Mouse (Mus musculus) midbrain, embryonic 11.5 days (tissue): ENCODE results near the gene Chmp1a. TPM values are rescaled to one million over a fixed set of nuclear protein-coding genes. Genes with fewer than 3 reads are reported as not detected.
"Not testable (repeated sequence)": the region's sequence is repeated elsewhere in the genome, so short reads cannot be mapped to it uniquely, and the experiment has no call there.

Experiments
- ATAC-seq: fragments of 200-750 bp; cut with Nextera tagmentation; 2 replicates; pipeline ENCODE4 v1.8.0; 2017; ENCODE audit warnings: moderate TSS enrichment, moderate library complexity; ENCODE audit not compliant: low FRiP score
- DNase-seq: peaks from one replicate; pipeline ENCODE4 v3.0.0; 2015; ENCODE audit warnings: low spot score; ENCODE audit errors: missing footprints
- H3K27ac ChIP-seq: fragments of 300-500 bp; sonication (generic); 2 replicates; pipeline ENCODE4 v1.5.1; 2014; ENCODE audit warnings: low read depth, low read length
- H3K27me3 ChIP-seq: fragments of 300-500 bp; sonication (generic); 2 replicates; pipeline ENCODE4 v1.6.1; 2014; ENCODE audit warnings: mild to moderate bottlenecking, low read length, moderate library complexity, mixed read lengths; ENCODE audit not compliant: control insufficient read depth, insufficient read depth
- H3K36me3 ChIP-seq: fragments of 300-500 bp; sonication (generic); 2 replicates; pipeline ENCODE4 v1.6.1; 2014; ENCODE audit warnings: mild to moderate bottlenecking, low read length, moderate library complexity, mixed read lengths; ENCODE audit not compliant: control insufficient read depth, insufficient read depth
- H3K4me1 ChIP-seq: fragments of 300-500 bp; sonication (generic); 2 replicates; pipeline ENCODE4 v1.6.1; 2014; ENCODE audit warnings: low read length; ENCODE audit not compliant: control insufficient read depth, insufficient read depth
- H3K4me2 ChIP-seq: fragments of 300-500 bp; sonication (generic); 2 replicates; pipeline ENCODE4 v1.6.1; 2014; ENCODE audit warnings: mild to moderate bottlenecking, moderate library complexity
- H3K4me3 ChIP-seq: fragments of 300-500 bp; sonication (generic); 2 replicates; pipeline ENCODE4 v1.5.1; 2014; ENCODE audit warnings: low read depth, low read length
- H3K9ac ChIP-seq: fragments of 300-500 bp; sonication (generic); 2 replicates; pipeline ENCODE4 v1.6.1; 2014; ENCODE audit warnings: low read length
- H3K9me3 ChIP-seq: fragments of 300-500 bp; sonication (generic); 2 replicates; pipeline ENCODE4 v1.6.1; 2016; ENCODE audit warnings: low read length; ENCODE audit not compliant: control insufficient read depth
- WGBS: fragments of 180-500 bp; shearing (Covaris S2); extraction: QIAGEN DNeasy Blood & Tissue Kit; methylation state at CpG from one replicate; pipeline ENCODE4 v1.1.7; 2014; 5-methylcytosine and 5-hydroxymethylcytosine counted together
- polyA plus RNA-seq: library from polyadenylated mRNA; unstranded; fragments of >200 nt; fragmentation: Nextera tagmentation; extraction: Ambion mirVana; gene quantifications from 2 replicates; pipeline ENCODE4 v1.2.1, GENCODE M21; 2014

Gene Chmp1a
- polyA plus RNA-seq, 1 experiment from 2014 or later = 104 TPM

DNA sequence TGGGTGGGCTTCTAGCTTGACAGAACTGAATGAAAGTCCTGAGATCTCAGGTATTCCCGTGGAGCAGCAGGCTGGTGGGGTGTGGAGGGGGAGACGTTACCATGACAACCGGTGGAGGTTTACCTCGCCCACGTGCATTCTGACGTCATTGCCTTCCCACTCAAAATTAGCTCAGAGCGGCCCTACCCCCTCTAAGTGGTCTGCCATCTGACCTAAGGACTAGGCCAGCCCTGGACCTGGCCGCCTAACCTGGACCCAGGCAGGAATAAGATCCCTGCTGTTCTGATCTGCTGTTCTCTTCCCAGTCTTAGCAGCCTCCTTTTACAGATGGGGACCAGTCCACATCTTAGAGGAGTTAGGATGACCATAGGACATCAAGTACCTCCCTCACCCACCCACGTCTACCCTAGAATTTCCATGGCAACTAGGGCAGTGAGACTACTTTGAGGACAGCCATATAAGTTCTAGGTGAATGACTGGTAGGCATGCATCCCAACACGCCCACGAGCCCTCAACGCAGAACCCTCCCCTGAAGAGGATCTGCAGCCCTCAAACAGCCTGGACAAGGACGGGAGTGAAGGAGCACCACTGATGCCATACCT lies 22.5 kb upstream of the Chmp1a start:
- H3K4me2 ChIP-seq = peak overlapping the region; percentile 79
- peak; percentile 10; the same call in 1 of the 2 replicates for ATAC-seq
- H3K4me3 ChIP-seq = peak overlapping the region; percentile 44
- DNase-seq = no peak
- peak overlapping the region; percentile 58 for H3K9ac ChIP-seq
- H3K36me3 ChIP-seq = no peaks in the 10 kb centered on the region
- no peaks in the 10 kb centered on the region for H3K9me3 ChIP-seq
- peaks cover 13% of the 10 kb centered on the region; the same call in 1 of the 2 replicates for H3K27me3 ChIP-seq
- 34% methylated on average over 13 of the region's 13 CpGs for WGBS
- H3K27ac ChIP-seq = no peak overlapping the region
- H3K4me1 ChIP-seq = peaks cover 7% of the 10 kb centered on the region

GRCm38 (mm10) chr8:123233760-123234159 lies 21.2 kb upstream of the Chmp1a start:
- H3K4me3 ChIP-seq = no peak overlapping the region
- H3K36me3 ChIP-seq = no peaks in the 10 kb centered on the region
- no peaks in the 10 kb centered on the region for H3K9me3 ChIP-seq
- 81% methylated on average over 11 of the region's 11 CpGs for WGBS
- peaks cover 7% of the 10 kb centered on the region for H3K4me1 ChIP-seq
- ATAC-seq (no peak), DNase-seq (no peak)
- H3K27me3 ChIP-seq = peaks cover 13% of the 10 kb centered on the region; the same call in 1 of the 2 replicates
- H3K9ac ChIP-seq = no peak overlapping the region
- no peak overlapping the region for H3K27ac ChIP-seq
- no peak overlapping the region for H3K4me2 ChIP-seq

GRCm38 (mm10) chr8:123233300-123233699 lies 20.7 kb upstream of the Chmp1a start:
- 64% methylated on average over 13 of the region's 13 CpGs for WGBS
- peaks cover 7% of the 10 kb centered on the region for H3K4me1 ChIP-seq
- no peak overlapping the region for H3K27ac ChIP-seq
- H3K9me3 ChIP-seq = no peaks in the 10 kb centered on the region
- no peak overlapping the region for H3K4me3 ChIP-seq
- no peak overlapping the region for H3K4me2 ChIP-seq
- H3K9ac ChIP-seq = no peak overlapping the region
- no peaks in the 10 kb centered on the region for H3K36me3 ChIP-seq
- ATAC-seq = no peak
- DNase-seq = no peak
- peaks cover 13% of the 10 kb centered on the region; the same call in 1 of the 2 replicates for H3K27me3 ChIP-seq

DNA sequence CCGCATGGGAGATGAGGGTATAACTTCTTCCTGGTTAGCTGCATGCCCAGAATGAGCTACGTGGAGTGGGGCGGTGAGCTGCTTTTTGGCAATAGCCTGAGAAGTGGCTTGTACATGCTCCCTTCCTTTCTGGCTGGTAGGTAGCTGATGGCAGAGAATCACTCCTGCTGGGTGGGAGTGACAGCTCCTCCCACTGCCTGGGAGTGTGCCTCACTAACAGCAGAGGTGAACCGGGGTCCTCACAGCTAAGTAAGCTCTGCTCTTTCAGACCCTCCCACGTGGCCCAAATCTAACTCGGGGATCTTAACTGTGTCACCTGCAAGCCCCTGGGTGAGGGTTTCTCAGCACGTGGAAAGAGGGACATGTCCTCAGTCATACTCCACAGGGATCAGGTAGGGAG lies 20.0 kb upstream of the Chmp1a start:
- peaks cover 7% of the 10 kb centered on the region for H3K4me1 ChIP-seq
- H3K27me3 ChIP-seq = peaks cover 13% of the 10 kb centered on the region; the same call in 1 of the 2 replicates
- no peaks in the 10 kb centered on the region for H3K36me3 ChIP-seq
- no peak for DNase-seq
- no peaks in the 10 kb centered on the region for H3K9me3 ChIP-seq
- H3K4me3 ChIP-seq = no peak overlapping the region
- no peak for ATAC-seq
- 32% methylated on average over 7 of the region's 7 CpGs for WGBS
- H3K4me2 ChIP-seq = no peak overlapping the region
- H3K9ac ChIP-seq = no peak overlapping the region
- no peak overlapping the region for H3K27ac ChIP-seq

DNA sequence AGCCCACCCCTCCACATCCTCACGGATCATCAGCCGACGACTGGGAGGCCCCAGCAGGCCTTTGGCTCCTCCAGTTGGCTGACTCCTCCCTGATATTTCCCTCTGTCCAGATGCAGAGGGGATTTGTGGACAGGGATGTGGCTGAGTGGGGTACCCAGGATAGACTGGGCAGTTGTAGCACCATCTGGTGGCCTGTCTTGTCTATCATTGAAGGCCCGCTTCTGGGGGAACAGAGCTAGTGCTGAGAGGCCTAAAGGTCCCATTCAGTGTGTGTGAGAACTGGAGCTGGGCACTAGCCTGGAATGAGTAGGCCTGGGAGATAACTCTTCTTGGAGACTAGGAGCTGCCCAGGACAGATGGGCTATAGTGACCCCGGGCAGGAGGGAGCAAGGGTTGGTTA lies 19.2 kb upstream of the Chmp1a start:
- no peak overlapping the region for H3K4me2 ChIP-seq
- H3K9ac ChIP-seq = no peak overlapping the region
- ATAC-seq (no peak), DNase-seq (no peak)
- 65% methylated on average over 5 of the region's 5 CpGs for WGBS
- no peaks in the 10 kb centered on the region for H3K9me3 ChIP-seq
- H3K27me3 ChIP-seq = peaks cover 13% of the 10 kb centered on the region; the same call in 1 of the 2 replicates
- no peaks in the 10 kb centered on the region; the same call in 1 of the 2 replicates for H3K36me3 ChIP-seq
- no peak overlapping the region for H3K27ac ChIP-seq
- no peak overlapping the region for H3K4me3 ChIP-seq
- H3K4me1 ChIP-seq = peaks cover 7% of the 10 kb centered on the region

DNA sequence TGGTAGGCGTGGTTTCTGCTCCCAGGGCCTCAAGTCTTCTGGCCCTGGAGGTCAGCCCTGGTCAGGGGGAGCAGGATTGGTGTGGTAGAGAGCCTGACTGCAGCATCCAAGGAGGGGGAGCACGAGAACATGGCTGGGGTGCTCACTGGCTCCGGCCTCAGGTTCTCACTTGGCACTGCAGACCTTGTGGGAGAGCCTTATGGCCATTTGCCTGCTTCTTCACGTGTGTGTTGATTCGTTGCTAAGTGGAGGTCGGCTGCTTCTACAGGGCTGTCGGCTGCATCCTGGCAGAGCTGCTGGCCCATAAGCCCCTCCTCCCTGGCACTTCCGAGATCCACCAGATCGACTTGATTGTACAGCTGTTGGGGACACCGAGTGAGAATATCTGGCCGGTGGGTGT lies 17.8 kb upstream of the Chmp1a start:
- WGBS = 87% methylated on average over 11 of the region's 11 CpGs

GRCm38 (mm10) chr8:123228416-123228815 lies 15.9 kb upstream of the Chmp1a start:
- Histone ChIP-seq H3K4me1 (peaks cover 10% of the 10 kb centered on the region), H3K36me3 (no peaks in the 10 kb centered on the region; the same call in 1 of the 2 replicates), H3K4me2 (no peak overlapping the region), H3K9ac (no peak overlapping the region), H3K4me3 (no peak overlapping the region), H3K27me3 (peaks cover under 1% of the 10 kb centered on the region; the same call in 1 of the 2 replicates), H3K9me3 (no peaks in the 10 kb centered on the region), H3K27ac (no peak overlapping the region)
- no peak for DNase-seq
- no peak for ATAC-seq
- 94% methylated on average over 1 of the region's 1 CpGs for WGBS

More for the DNA sequence above, 17.8 kb upstream of the Chmp1a start:
- not testable (repeated sequence) for H3K9ac ChIP-seq, H3K4me2 ChIP-seq, ATAC-seq, H3K36me3 ChIP-seq, H3K4me1 ChIP-seq, DNase-seq, H3K27ac ChIP-seq, H3K9me3 ChIP-seq, H3K4me3 ChIP-seq
- H3K27me3 ChIP-seq = peaks cover 11% of the 10 kb centered on the region; the same call in 1 of the 2 replicates

- Histone ChIP-seq H3K9me3 (no peaks in the 10 kb centered on the region), H3K27ac (peak within 1 kb of the TSS; percentile 15; the same call in 1 of the 2 replicates), H3K4me2 (peak within 1 kb of the TSS; percentile 96), H3K27me3 (no peaks in the 10 kb centered on the region), H3K4me1 (peaks cover 10% of the 10 kb centered on the region), H3K9ac (peak within 1 kb of the TSS; percentile 82), H3K36me3 (no peaks in the 10 kb centered on the region; the same call in 1 of the 2 replicates), H3K4me3 (peak within 1 kb of the TSS; percentile 66)
- ATAC-seq (peak; percentile 92), DNase-seq (peak; percentile 100)
- WGBS = 4% methylated on average over 59 of the region's 59 CpGs
Observed at GRCm38 (mm10) chr8:123224278-123225266, 12.0 kb upstream of the Chmp1a start, which contains the start of gene Cdk10. Cdk10 (plus strand) TSS chr8:123224842.
